Mouse (Mus musculus) hindbrain, postnatal 0 days (tissue): ENCODE measurements around the gene Higd1a. TPM values are rescaled to one million over a fixed set of nuclear protein-coding genes. Genes with fewer than 3 reads are reported as not detected.

ENCODE experiments used
- ATAC-seq: fragments of 200-750 bp; cut with Nextera tagmentation; 2 replicates; pipeline ENCODE4 v1.8.0; 2017; ENCODE audit warnings: mild to moderate bottlenecking, moderate TSS enrichment, moderate library complexity
- DNase-seq: peaks from one replicate; pipeline ENCODE4 v3.0.0-alpha.2; 2015; ENCODE audit warnings: low spot score
- H3K27ac ChIP-seq: fragments of 300-500 bp; sonication (generic); 2 replicates; pipeline ENCODE4 v1.5.1; 2014; ENCODE audit warnings: mild to moderate bottlenecking
- H3K27me3 ChIP-seq: fragments of 300-500 bp; sonication (generic); 2 replicates; pipeline ENCODE4 v1.6.1; 2014; ENCODE audit warnings: low read length, mixed read lengths; ENCODE audit not compliant: insufficient read depth
- H3K36me3 ChIP-seq: fragments of 300-500 bp; sonication (generic); 2 replicates; pipeline ENCODE4 v1.6.1; 2014; ENCODE audit warnings: low read length, mixed read lengths; ENCODE audit not compliant: insufficient read depth
- H3K4me1 ChIP-seq: fragments of 300-500 bp; sonication (generic); 2 replicates; pipeline ENCODE4 v1.6.1; 2014; ENCODE audit warnings: antibody characterized with exemption, low read length, mixed read lengths; ENCODE audit not compliant: insufficient read depth
- H3K4me2 ChIP-seq: fragments of 300-500 bp; sonication (generic); 2 replicates; pipeline ENCODE4 v1.6.1; 2014; ENCODE audit warnings: low read depth, mild to moderate bottlenecking, low read length, moderate library complexity, mixed read lengths
- H3K4me3 ChIP-seq: fragments of 300-500 bp; sonication (generic); 2 replicates; pipeline ENCODE4 v1.5.1; 2014; ENCODE audit warnings: low read length
- H3K9ac ChIP-seq: fragments of 300-500 bp; sonication (generic); replicated peaks from 2 replicates; pipeline ENCODE4 v1.6.1; 2014; ENCODE audit warnings: mild to moderate bottlenecking, low read length, moderate library complexity, mixed read lengths
- H3K9me3 ChIP-seq: fragments of 300-500 bp; sonication (generic); 2 replicates; pipeline ENCODE4 v1.6.1; 2016; ENCODE audit warnings: low read length, mixed read lengths
- CTCF ChIP-seq: IDR thresholded peaks from 2 replicates; pipeline ENCODE4 v1.5.1; 2016; ENCODE audit warnings: antibody characterized with exemption, control low read depth, low read depth
- WGBS: fragments of 180-500 bp; shearing (Covaris S2); extraction: QIAGEN DNeasy Blood & Tissue Kit; methylation state at CpG from one replicate; pipeline ENCODE4 v1.1.7; 2014; 5-methylcytosine and 5-hydroxymethylcytosine counted together
- polyA plus RNA-seq: library from polyadenylated mRNA; unstranded; fragments of >200 nt; fragmentation: Nextera tagmentation; extraction: Ambion mirVana; gene quantifications from 2 replicates; pipeline ENCODE4 v1.2.1, GENCODE M21; 2015
- total RNA-seq: library from RNA; depleted of rRNA; stranded (reverse); fragments of >200 nt; gene quantifications from 2 replicates; pipeline ENCODE4 v1.2.3, GENCODE M21; 2014; rRNA removed

The Higd1a gene
- 27.2 and 36.9 TPM in 2 replicates for total RNA-seq
- polyA plus RNA-seq = 191 and 197 TPM in 2 replicates

DNA sequence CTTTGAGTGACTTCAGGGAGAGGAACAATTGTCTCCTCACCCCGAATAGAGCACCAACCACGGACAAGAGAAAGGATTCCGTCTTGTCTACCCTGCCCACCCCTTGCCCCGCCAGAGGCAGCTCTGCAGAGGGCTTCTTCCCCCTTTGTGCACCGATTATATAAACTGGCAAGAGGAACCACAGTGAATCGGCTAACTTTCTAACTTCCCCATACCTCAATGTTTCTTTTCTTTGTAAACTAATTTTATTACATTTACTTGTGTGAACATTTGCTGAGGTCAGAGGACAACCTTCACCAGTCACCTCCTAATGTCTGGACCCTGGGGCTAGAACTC is at the start of gene Higd1a:
Gene Higd1a, minus strand, starts transcription at position 210 of the 336 bp plus-strand sequence.
- Histone ChIP-seq H3K27ac (peak within 1 kb of the TSS; percentile 93), H3K9me3 (no peaks in the 10 kb centered on the region), H3K4me2 (peak within 1 kb of the TSS; percentile 94), H3K36me3 (no peaks in the 10 kb centered on the region), H3K27me3 (no peaks in the 10 kb centered on the region), H3K9ac (peak within 1 kb of the TSS; percentile 93), H3K4me1 (0 out of 2 replicates have a peak, but pooled peaks cover 5% of the 10 kb centered on the region), H3K4me3 (peak within 1 kb of the TSS; percentile 88)
- WGBS = 7% methylated on average over 6 of the region's 6 CpGs
- no peak for ATAC-seq
- DNase-seq = no peak
- TF ChIP-seq CTCF = no peak

DNA sequence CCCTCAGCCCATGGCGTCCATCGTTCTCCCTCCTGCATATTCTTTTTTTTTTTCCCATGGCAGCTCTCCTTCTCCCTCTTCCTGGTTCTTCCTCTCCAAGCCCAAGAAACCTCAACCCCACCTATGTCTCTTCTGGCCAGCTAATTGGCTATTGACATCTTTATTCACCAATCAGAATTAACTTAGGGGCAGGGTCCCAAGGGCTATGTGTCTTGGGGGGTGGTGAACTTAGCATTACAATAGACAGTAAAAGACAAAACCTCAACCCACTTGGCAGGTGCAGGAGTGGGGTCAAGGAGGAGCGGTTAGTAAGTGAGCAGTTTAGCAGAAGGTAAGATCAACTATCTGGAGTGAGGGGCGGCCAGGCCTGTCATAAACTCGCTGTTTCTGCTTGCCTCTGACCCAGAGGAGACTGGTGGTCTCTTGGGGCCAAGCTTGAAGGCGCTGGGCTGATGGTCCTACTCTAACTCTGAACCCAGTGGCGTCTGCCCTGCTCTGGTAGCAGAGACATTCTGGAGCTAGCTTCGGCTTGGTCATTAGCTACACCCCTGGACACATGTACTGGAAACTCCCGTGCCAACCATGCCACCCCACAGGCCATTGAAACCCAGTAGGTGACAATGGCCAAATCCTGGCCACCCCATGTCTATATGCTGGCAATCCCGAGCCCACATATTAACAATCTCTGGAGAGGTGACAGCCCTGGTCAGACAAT is 49.4 kb upstream of the Higd1a start:
- H3K9me3 ChIP-seq = no peaks in the 10 kb centered on the region
- H3K4me3 ChIP-seq = no peak overlapping the region
- H3K9ac ChIP-seq = no peak overlapping the region
- H3K27ac ChIP-seq = no peak overlapping the region
- TF ChIP-seq CTCF = no peak
- H3K36me3 ChIP-seq = no peaks in the 10 kb centered on the region
- ATAC-seq = no peak
- no peaks in the 10 kb centered on the region for H3K4me1 ChIP-seq
- H3K4me2 ChIP-seq = no peak overlapping the region
- DNase-seq = no peak
- H3K27me3 ChIP-seq = no peaks in the 10 kb centered on the region
- WGBS = 71% methylated on average over 10 of the region's 10 CpGs

GRCm38 (mm10) chr9:121906456-121906855 is 48.3 kb upstream of the Higd1a start:
- no peak overlapping the region for H3K27ac ChIP-seq
- DNase-seq = no peak
- no peaks in the 10 kb centered on the region for H3K36me3 ChIP-seq
- no peaks in the 10 kb centered on the region for H3K4me1 ChIP-seq
- TF ChIP-seq CTCF = no peak
- H3K9ac ChIP-seq = no peak overlapping the region
- no peak for ATAC-seq
- no peak overlapping the region for H3K4me3 ChIP-seq
- 88% methylated on average over 5 of the region's 5 CpGs for WGBS
- no peaks in the 10 kb centered on the region for H3K27me3 ChIP-seq
- no peak overlapping the region for H3K4me2 ChIP-seq
- H3K9me3 ChIP-seq = no peaks in the 10 kb centered on the region

- 72% methylated on average over 4 of the region's 4 CpGs for WGBS
- TF ChIP-seq CTCF = no peak
- no peak for ATAC-seq
- H3K9me3 ChIP-seq = no peaks in the 10 kb centered on the region
- H3K36me3 ChIP-seq = no peaks in the 10 kb centered on the region
- H3K4me1 ChIP-seq = no peaks in the 10 kb centered on the region
- DNase-seq = no peak
- H3K27ac ChIP-seq = no peak overlapping the region
- no peaks in the 10 kb centered on the region for H3K27me3 ChIP-seq
- no peak overlapping the region for H3K4me3 ChIP-seq
- no peak overlapping the region for H3K9ac ChIP-seq
- no peak overlapping the region for H3K4me2 ChIP-seq
Observed at GRCm38 (mm10) chr9:121905556-121906185, 47.5 kb upstream of the Higd1a start.

DNA sequence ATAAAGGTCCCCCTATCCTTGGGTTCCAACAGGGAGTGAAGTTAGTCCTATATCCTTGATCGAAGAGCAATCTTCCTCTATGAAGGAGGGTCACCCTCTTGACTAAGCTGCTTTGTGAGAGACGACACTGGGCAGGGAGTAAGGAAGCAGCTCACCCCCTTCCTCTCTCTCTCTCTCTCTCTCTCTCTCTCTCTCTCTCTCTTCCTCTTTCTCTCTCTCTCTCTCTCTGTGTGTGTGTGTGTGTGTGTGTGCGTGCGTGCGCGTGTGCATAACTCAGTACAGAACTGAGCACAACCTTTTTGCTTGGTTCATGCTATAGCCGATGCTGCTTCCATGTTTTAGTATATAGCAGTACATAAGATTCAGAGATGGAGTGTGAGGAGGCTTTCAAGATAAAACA is 46.8 kb upstream of the Higd1a start:
- Histone ChIP-seq H3K27ac (no peak overlapping the region), H3K4me1 (no peaks in the 10 kb centered on the region), H3K9ac (no peak overlapping the region), H3K27me3 (no peaks in the 10 kb centered on the region), H3K36me3 (no peaks in the 10 kb centered on the region), H3K4me3 (no peak overlapping the region), H3K9me3 (no peaks in the 10 kb centered on the region), H3K4me2 (no peak overlapping the region)
- TF ChIP-seq CTCF = no peak
- ATAC-seq (no peak), DNase-seq (no peak)
- WGBS = 92% methylated on average over 7 of the region's 7 CpGs

GRCm38 (mm10) chr9:121904319-121904718 is 46.2 kb upstream of the Higd1a start:
- Histone ChIP-seq H3K9me3 (no peaks in the 10 kb centered on the region), H3K27me3 (no peaks in the 10 kb centered on the region), H3K36me3 (no peaks in the 10 kb centered on the region), H3K9ac (no peak overlapping the region), H3K4me2 (no peak overlapping the region), H3K4me1 (no peaks in the 10 kb centered on the region), H3K4me3 (no peak overlapping the region), H3K27ac (no peak overlapping the region)
- 83% methylated on average over 4 of the region's 4 CpGs for WGBS
- no peak for TF ChIP-seq CTCF
- no peak for ATAC-seq
- DNase-seq = no peak
